Mouse (Mus musculus) forebrain, embryonic 14.5 days (tissue): Measurements from ENCODE around the gene Capn1. TPM values are rescaled to one million over a fixed set of nuclear protein-coding genes. Genes with fewer than 3 reads are reported as not detected.

Experiments used
- ATAC-seq: fragments of 200-750 bp; cut with Nextera tagmentation; 2 replicates; pipeline ENCODE4 v1.8.0; 2017; ENCODE audit warnings: mild to moderate bottlenecking, moderate library complexity
- DNase-seq: peaks from one replicate; pipeline ENCODE4 v3.0.0-alpha.2; 2015; ENCODE audit warnings: low spot score
- H3K27ac ChIP-seq: fragments of 300-500 bp; sonication (generic); 2 replicates; pipeline ENCODE4 v1.5.1; 2014; ENCODE audit warnings: low read depth, mild to moderate bottlenecking, control low read depth, low read length, moderate library complexity
- H3K27me3 ChIP-seq: fragments of 300-500 bp; sonication (generic); replicated peaks from 2 replicates; pipeline ENCODE4 v1.6.1; 2014; ENCODE audit warnings: low read length, control low read depth, mixed read lengths; ENCODE audit not compliant: control insufficient read depth, insufficient read depth
- H3K36me3 ChIP-seq: fragments of 300-500 bp; sonication (generic); 2 replicates; pipeline ENCODE4 v1.6.1; 2014; ENCODE audit warnings: low read length, control low read depth; ENCODE audit not compliant: control insufficient read depth, insufficient read depth
- H3K4me1 ChIP-seq: fragments of 300-500 bp; sonication (generic); 2 replicates; pipeline ENCODE4 v1.6.1; 2014; ENCODE audit warnings: antibody characterized with exemption, low read length, control low read depth; ENCODE audit not compliant: control insufficient read depth, insufficient read depth
- H3K4me2 ChIP-seq: fragments of 300-500 bp; sonication (generic); 2 replicates; pipeline ENCODE4 v1.6.1; 2014; ENCODE audit warnings: mild to moderate bottlenecking, control low read depth, low read length
- H3K4me3 ChIP-seq: fragments of 300-500 bp; sonication (generic); 2 replicates; pipeline ENCODE4 v1.5.1; 2014; ENCODE audit warnings: low read depth, low read length, control low read depth
- H3K9ac ChIP-seq: fragments of 300-500 bp; sonication (generic); 2 replicates; pipeline ENCODE4 v1.6.1; 2014; ENCODE audit warnings: mild to moderate bottlenecking, low read length, control low read depth, moderate library complexity
- H3K9me3 ChIP-seq: fragments of 300-500 bp; sonication (generic); replicated peaks from 2 replicates; pipeline ENCODE4 v1.6.1; 2016; ENCODE audit warnings: low read length, control low read depth, mixed read lengths; ENCODE audit not compliant: control insufficient read depth
- WGBS: fragments of 180-500 bp; shearing (Covaris S2); extraction: QIAGEN DNeasy Blood & Tissue Kit; methylation state at CpG from one replicate; pipeline ENCODE4 v1.1.7; 2014; 5-methylcytosine and 5-hydroxymethylcytosine counted together
- polyA plus RNA-seq: library from polyadenylated mRNA; unstranded; fragments of >200 nt; fragmentation: Nextera tagmentation; extraction: Ambion mirVana; gene quantifications from 2 replicates; pipeline ENCODE4 v1.2.1, GENCODE M21; 2014

Capn1 gene
- polyA plus RNA-seq, 1 experiment from 2014 or later = 2.4 TPM

GRCm38 (mm10) chr19:5988815-5989452 is 26.8 kb downstream of the Capn1 start:
- H3K4me3 ChIP-seq = no peak overlapping the region
- ATAC-seq = peak; percentile 90

GRCm38 (mm10) chr19:5988027-5988814 is 27.5 kb downstream of the Capn1 start:
- no peak overlapping the region for H3K4me3 ChIP-seq
- ATAC-seq (no peak), DNase-seq (no peak)
- no peaks in the 10 kb centered on the region for H3K36me3 ChIP-seq
- no peak overlapping the region for H3K27ac ChIP-seq
- H3K4me2 ChIP-seq = no peak overlapping the region
- no peaks in the 10 kb centered on the region for H3K27me3 ChIP-seq
- H3K9me3 ChIP-seq = no peaks in the 10 kb centered on the region
- peaks cover 4% of the 10 kb centered on the region; the same call in 1 of the 2 replicates for H3K4me1 ChIP-seq
- 68% methylated on average over 5 of the region's 5 CpGs for WGBS
- H3K9ac ChIP-seq = peak overlapping the region; percentile 58

More at GRCm38 (mm10) chr19:5988815-5989452, 26.8 kb downstream of the Capn1 start:
- peak overlapping the region; percentile 40 for H3K4me2 ChIP-seq
- no peaks in the 10 kb centered on the region for H3K9me3 ChIP-seq
- H3K9ac ChIP-seq = peak overlapping the region; percentile 58
- 6% methylated on average over 12 of the region's 13 CpGs for WGBS
- no peaks in the 10 kb centered on the region for H3K36me3 ChIP-seq
- H3K4me1 ChIP-seq = peaks cover 4% of the 10 kb centered on the region; the same call in 1 of the 2 replicates
- no peaks in the 10 kb centered on the region for H3K27me3 ChIP-seq
- DNase-seq = peak; percentile 85
- H3K27ac ChIP-seq = peak overlapping the region; percentile 52; the same call in 1 of the 2 replicates

- H3K36me3 ChIP-seq = no peaks in the 10 kb centered on the region
- H3K9me3 ChIP-seq = no peaks in the 10 kb centered on the region
- H3K4me1 ChIP-seq = peaks cover 4% of the 10 kb centered on the region; the same call in 1 of the 2 replicates
- no peak within 1 kb of the TSS for H3K4me3 ChIP-seq
- no peak within 1 kb of the TSS for H3K27ac ChIP-seq
- ATAC-seq (no peak), DNase-seq (no peak)
- H3K9ac ChIP-seq = no peak within 1 kb of the TSS
- H3K27me3 ChIP-seq = no peaks in the 10 kb centered on the region
- no peak within 1 kb of the TSS for H3K4me2 ChIP-seq
- 58% methylated on average over 4 of the region's 4 CpGs for WGBS
Measured at GRCm38 (mm10) chr19:5986043-5986442, 29.7 kb downstream of the Capn1 start, which contains the start of gene Slc22a20. Gene Slc22a20, minus strand, starts transcription at chr19:5986143.

GRCm38 (mm10) chr19:5980477-5980876 is 35.2 kb downstream of the Capn1 start:
- H3K9ac ChIP-seq = no peak overlapping the region
- H3K27me3 ChIP-seq = no peaks in the 10 kb centered on the region
- ATAC-seq = no peak
- H3K36me3 ChIP-seq = no peaks in the 10 kb centered on the region
- no peaks in the 10 kb centered on the region for H3K9me3 ChIP-seq
- 87% methylated on average over 9 of the region's 9 CpGs for WGBS
- H3K4me3 ChIP-seq = no peak overlapping the region
- H3K4me1 ChIP-seq = no peaks in the 10 kb centered on the region
- no peak overlapping the region for H3K4me2 ChIP-seq
- DNase-seq = no peak
- no peak overlapping the region for H3K27ac ChIP-seq

- H3K36me3 ChIP-seq = no peaks in the 10 kb centered on the region
- H3K9ac ChIP-seq = no peak overlapping the region
- no peak overlapping the region for H3K4me3 ChIP-seq
- no peak for DNase-seq
- 88% methylated on average over 3 of the region's 3 CpGs for WGBS
- no peaks in the 10 kb centered on the region for H3K4me1 ChIP-seq
- H3K4me2 ChIP-seq = no peak overlapping the region
- no peaks in the 10 kb centered on the region for H3K27me3 ChIP-seq
- H3K9me3 ChIP-seq = no peaks in the 10 kb centered on the region
- no peak for ATAC-seq
- H3K27ac ChIP-seq = no peak overlapping the region
Measured at GRCm38 (mm10) chr19:5977717-5978116, 38.0 kb downstream of the Capn1 start.

- Histone ChIP-seq H3K27me3 (no peaks in the 10 kb centered on the region), H3K36me3 (no peaks in the 10 kb centered on the region), H3K4me1 (no peaks in the 10 kb centered on the region), H3K4me2 (no peak overlapping the region), H3K4me3 (no peak overlapping the region), H3K9me3 (no peaks in the 10 kb centered on the region), H3K27ac (no peak overlapping the region), H3K9ac (no peak overlapping the region)
- WGBS = 48% methylated on average over 4 of the region's 4 CpGs
- DNase-seq (peak; percentile 87), ATAC-seq (peak; percentile 75)
Measured at GRCm38 (mm10) chr19:5975676-5976075, 40.0 kb downstream of the Capn1 start.

- Histone ChIP-seq H3K9me3 (no peaks in the 10 kb centered on the region), H3K27me3 (no peaks in the 10 kb centered on the region), H3K4me3 (no peak overlapping the region), H3K9ac (no peak overlapping the region), H3K36me3 (no peaks in the 10 kb centered on the region), H3K4me2 (no peak overlapping the region), H3K27ac (no peak overlapping the region), H3K4me1 (no peaks in the 10 kb centered on the region)
- DNase-seq (peak; percentile 55), ATAC-seq (peak; percentile 32; the same call in 1 of the 2 replicates)
- WGBS = 70% methylated on average over 4 of the region's 4 CpGs
Measured at GRCm38 (mm10) chr19:5975112-5975511, 40.6 kb downstream of the Capn1 start.

- H3K27ac ChIP-seq = no peak overlapping the region
- H3K4me2 ChIP-seq = no peak overlapping the region
- no peak overlapping the region for H3K4me3 ChIP-seq
- ATAC-seq = no peak
- no peak for DNase-seq
- WGBS = 88% methylated on average over 10 of the region's 10 CpGs
- H3K36me3 ChIP-seq = no peaks in the 10 kb centered on the region
- no peak overlapping the region for H3K9ac ChIP-seq
- H3K4me1 ChIP-seq = peaks cover 4% of the 10 kb centered on the region; the same call in 1 of the 2 replicates
- H3K27me3 ChIP-seq = no peaks in the 10 kb centered on the region
- H3K9me3 ChIP-seq = no peaks in the 10 kb centered on the region
Measured at GRCm38 (mm10) chr19:5967664-5968063, 48.0 kb downstream of the Capn1 start.

GRCm38 (mm10) chr19:5966786-5967185 is 48.9 kb downstream of the Capn1 start:
- WGBS = 69% methylated on average over 6 of the region's 6 CpGs
- no peaks in the 10 kb centered on the region for H3K36me3 ChIP-seq
- no peak overlapping the region for H3K4me2 ChIP-seq
- no peak overlapping the region for H3K9ac ChIP-seq
- no peaks in the 10 kb centered on the region for H3K27me3 ChIP-seq
- H3K4me3 ChIP-seq = no peak overlapping the region
- DNase-seq = no peak
- no peak overlapping the region for H3K27ac ChIP-seq
- H3K4me1 ChIP-seq = peaks cover 4% of the 10 kb centered on the region; the same call in 1 of the 2 replicates
- H3K9me3 ChIP-seq = no peaks in the 10 kb centered on the region
- ATAC-seq = no peak
